Mouse (Mus musculus) intestine, embryonic 15.5 days (tissue): ENCODE data around the gene Slc44a3. TPM values are rescaled to one million over a fixed set of nuclear protein-coding genes. Genes with fewer than 3 reads are reported as not detected.

ENCODE experiments used
- ATAC-seq: fragments of 200-750 bp; cut with Nextera tagmentation; 2 replicates; pipeline ENCODE4 v1.8.0; 2017; ENCODE audit warnings: moderate TSS enrichment, moderate library complexity
- H3K27ac ChIP-seq: fragments of 300-500 bp; sonication (generic); 2 replicates; pipeline ENCODE4 v1.5.1; 2015; ENCODE audit warnings: mild to moderate bottlenecking, inconsistent platforms
- H3K27me3 ChIP-seq: fragments of 300-500 bp; sonication (generic); replicated peaks from 2 replicates; pipeline ENCODE4 v1.6.1; 2015; ENCODE audit warnings: inconsistent platforms
- H3K36me3 ChIP-seq: fragments of 300-500 bp; sonication (generic); 2 replicates; pipeline ENCODE4 v1.6.1; 2015; ENCODE audit warnings: inconsistent platforms
- H3K4me1 ChIP-seq: fragments of 300-500 bp; sonication (generic); replicated peaks from 2 replicates; pipeline ENCODE4 v1.6.1; 2015; ENCODE audit warnings: inconsistent platforms
- H3K4me2 ChIP-seq: fragments of 300-500 bp; sonication (generic); replicated peaks from 2 replicates; pipeline ENCODE4 v1.6.1; 2015; ENCODE audit warnings: mild to moderate bottlenecking, inconsistent platforms
- H3K4me3 ChIP-seq: fragments of 300-500 bp; sonication (generic); replicated peaks from 2 replicates; pipeline ENCODE4 v1.5.1; 2015; ENCODE audit warnings: inconsistent platforms
- H3K9ac ChIP-seq: fragments of 300-500 bp; sonication (generic); 2 replicates; pipeline ENCODE4 v1.6.1; 2015; ENCODE audit warnings: inconsistent platforms
- H3K9me3 ChIP-seq: fragments of 300-500 bp; sonication (generic); 2 replicates; pipeline ENCODE4 v1.6.1; 2016; ENCODE audit warnings: inconsistent platforms
- WGBS: fragments of 180-500 bp; shearing (Covaris S2); methylation state at CpG from one replicate; pipeline ENCODE4 v1.1.7; 2015; 5-methylcytosine and 5-hydroxymethylcytosine counted together
- polyA plus RNA-seq: library from polyadenylated mRNA; unstranded; fragments of >200 nt; fragmentation: Nextera tagmentation; extraction: Ambion mirVana; gene quantifications from 2 replicates; pipeline ENCODE4 v1.2.1, GENCODE M21; 2015

Slc44a3 gene
- polyA plus RNA-seq, 1 experiment from 2014 or later, result 42.5 TPM

- no peak overlapping the region for H3K9ac ChIP-seq
- no peaks in the 10 kb centered on the region for H3K27me3 ChIP-seq
- ATAC-seq, result no peak
- no peak overlapping the region for H3K4me2 ChIP-seq
- peaks cover 7% of the 10 kb centered on the region; the same call in 1 of the 2 replicates for H3K36me3 ChIP-seq
- no peak overlapping the region for H3K4me3 ChIP-seq
- H3K27ac ChIP-seq, result no peak overlapping the region
- H3K9me3 ChIP-seq, result no peaks in the 10 kb centered on the region
- H3K4me1 ChIP-seq, result peaks cover 36% of the 10 kb centered on the region
- 84% methylated on average over 12 of the region's 12 CpGs for WGBS
These were observed 90.7 kb downstream of the Slc44a3 start for GRCm38 (mm10) chr3:121441504-121441903.

- no peak overlapping the region for H3K9ac ChIP-seq
- H3K27me3 ChIP-seq, result no peaks in the 10 kb centered on the region
- peaks cover 7% of the 10 kb centered on the region; the same call in 1 of the 2 replicates for H3K36me3 ChIP-seq
- no peak overlapping the region for H3K4me2 ChIP-seq
- no peak overlapping the region for H3K4me3 ChIP-seq
- no peak overlapping the region for H3K27ac ChIP-seq
- peaks cover 43% of the 10 kb centered on the region for H3K4me1 ChIP-seq
- no peaks in the 10 kb centered on the region for H3K9me3 ChIP-seq
- WGBS, result 67% methylated on average over 11 of the region's 11 CpGs
- no peak for ATAC-seq
These were observed 92.5 kb downstream of the Slc44a3 start for GRCm38 (mm10) chr3:121439623-121440161.

DNA sequence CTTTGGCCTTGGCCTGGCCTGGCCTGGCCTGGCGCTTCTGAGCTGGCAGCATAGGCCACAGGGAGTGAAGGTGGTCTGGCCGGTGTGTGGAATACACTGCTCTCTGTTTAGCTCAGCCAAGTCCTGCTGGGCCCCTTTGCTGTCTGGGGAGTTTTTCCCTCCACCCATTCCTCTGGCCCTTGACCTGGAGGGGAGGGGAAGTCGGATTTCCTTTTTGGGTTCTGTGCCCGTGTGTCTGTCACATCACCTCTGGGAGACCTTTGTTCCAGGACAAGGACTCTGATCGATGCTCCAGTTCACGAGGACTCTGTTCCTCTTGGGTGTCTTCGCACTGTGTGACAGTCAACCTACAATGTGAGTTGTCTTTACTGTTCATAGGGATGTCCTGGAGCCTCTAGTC, 94.2 kb downstream of the Slc44a3 start:
- H3K9me3 ChIP-seq, result no peaks in the 10 kb centered on the region
- 69% methylated on average over 7 of the region's 7 CpGs for WGBS
- ATAC-seq, result no peak
- no peak overlapping the region for H3K4me2 ChIP-seq
- no peaks in the 10 kb centered on the region for H3K27me3 ChIP-seq
- H3K4me1 ChIP-seq, result peaks cover 53% of the 10 kb centered on the region
- no peak overlapping the region for H3K27ac ChIP-seq
- no peak overlapping the region for H3K4me3 ChIP-seq
- no peak overlapping the region for H3K9ac ChIP-seq
- peaks cover 7% of the 10 kb centered on the region; the same call in 1 of the 2 replicates for H3K36me3 ChIP-seq

DNA sequence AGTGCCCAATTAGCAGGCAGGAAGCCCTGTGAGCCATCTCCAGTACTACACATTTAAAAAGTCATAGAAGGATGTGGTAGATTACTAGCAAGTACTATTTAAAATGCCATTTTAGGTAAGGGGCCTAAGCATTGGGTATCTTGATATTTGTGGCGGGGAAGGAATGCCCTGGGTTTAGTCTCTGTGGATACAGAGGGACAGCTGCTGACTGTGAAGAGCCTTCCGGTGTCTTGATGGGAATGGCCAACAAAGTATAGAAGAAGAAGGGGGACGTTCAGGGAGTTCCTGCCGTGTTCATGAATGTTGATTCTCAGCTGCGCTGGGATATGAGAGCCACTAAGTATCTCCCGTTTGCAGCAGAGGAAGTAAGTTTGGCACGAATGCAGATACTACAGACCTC, 95.1 kb downstream of the Slc44a3 start:
- Histone ChIP-seq H3K27ac (no peak overlapping the region), H3K4me2 (no peak overlapping the region), H3K36me3 (peaks cover 7% of the 10 kb centered on the region; the same call in 1 of the 2 replicates), H3K4me3 (no peak overlapping the region), H3K27me3 (no peaks in the 10 kb centered on the region), H3K9ac (no peak overlapping the region), H3K9me3 (no peaks in the 10 kb centered on the region), H3K4me1 (peaks cover 53% of the 10 kb centered on the region)
- 67% methylated on average over 7 of the region's 7 CpGs for WGBS
- no peak for ATAC-seq

- Histone ChIP-seq H3K4me3 (no peak overlapping the region), H3K9ac (no peak overlapping the region), H3K4me2 (no peak overlapping the region), H3K9me3 (no peaks in the 10 kb centered on the region), H3K36me3 (peaks cover 3% of the 10 kb centered on the region; the same call in 1 of the 2 replicates), H3K27ac (no peak overlapping the region), H3K27me3 (no peaks in the 10 kb centered on the region), H3K4me1 (peaks cover 51% of the 10 kb centered on the region)
- whole genome bisulfite sequencing, result 71% methylated on average over 5 of the region's 5 CpGs
- ATAC-seq, result 0 out of 2 replicates have a peak, but pooled peaks have one; percentile 34
These were observed 96.9 kb downstream of the Slc44a3 start for GRCm38 (mm10) chr3:121435296-121435695.

GRCm38 (mm10) chr3:121433968-121434533, 98.2 kb downstream of the Slc44a3 start:
- WGBS, result 33% methylated on average over 8 of the region's 8 CpGs
- H3K4me1 ChIP-seq, result peaks cover 49% of the 10 kb centered on the region
- H3K4me3 ChIP-seq, result no peak overlapping the region
- peaks cover 3% of the 10 kb centered on the region; the same call in 1 of the 2 replicates for H3K36me3 ChIP-seq
- no peaks in the 10 kb centered on the region for H3K9me3 ChIP-seq
- H3K4me2 ChIP-seq, result peak overlapping the region; percentile 18
- peak; percentile 28; the same call in 1 of the 2 replicates for ATAC-seq
- H3K27me3 ChIP-seq, result no peaks in the 10 kb centered on the region
- no peak overlapping the region for H3K9ac ChIP-seq
- H3K27ac ChIP-seq, result no peak overlapping the region; the same call in 1 of the 2 replicates

GRCm38 (mm10) chr3:121433359-121433758, 98.8 kb downstream of the Slc44a3 start:
- Histone ChIP-seq H3K4me2 (no peak overlapping the region), H3K27ac (no peak overlapping the region), H3K27me3 (no peaks in the 10 kb centered on the region), H3K4me3 (no peak overlapping the region), H3K9ac (no peak overlapping the region), H3K4me1 (peaks cover 51% of the 10 kb centered on the region), H3K9me3 (no peaks in the 10 kb centered on the region), H3K36me3 (peaks cover 3% of the 10 kb centered on the region; the same call in 1 of the 2 replicates)
- 0 out of 2 replicates have a peak, but pooled peaks have one; percentile 19 for ATAC-seq
- 76% methylated on average over 6 of the region's 6 CpGs for WGBS

GRCm38 (mm10) chr3:121430289-121430936, 101.8 kb downstream of the Slc44a3 start:
- Histone ChIP-seq H3K4me2 (no peak overlapping the region), H3K36me3 (no peaks in the 10 kb centered on the region), H3K27ac (no peak overlapping the region; the same call in 1 of the 2 replicates), H3K4me1 (peaks cover 39% of the 10 kb centered on the region), H3K9me3 (no peaks in the 10 kb centered on the region), H3K4me3 (no peak overlapping the region), H3K27me3 (no peaks in the 10 kb centered on the region), H3K9ac (no peak overlapping the region)
- 48% methylated on average over 7 of the region's 7 CpGs for WGBS
- no peak for ATAC-seq

- Histone ChIP-seq H3K9me3 (no peaks in the 10 kb centered on the region), H3K4me3 (no peak overlapping the region)
- WGBS, result 49% methylated on average over 3 of the region's 3 CpGs
These were observed 102.7 kb downstream of the Slc44a3 start for GRCm38 (mm10) chr3:121429469-121429868.

GRCm38 (mm10) chr3:121428696-121429259, 103.4 kb downstream of the Slc44a3 start:
- no peaks in the 10 kb centered on the region for H3K36me3 ChIP-seq
- H3K4me1 ChIP-seq, result peaks cover 24% of the 10 kb centered on the region
- H3K4me2 ChIP-seq, result peak overlapping the region; percentile 91
- no peak for ATAC-seq
- H3K9ac ChIP-seq, result peak overlapping the region; percentile 96; the same call in 1 of the 2 replicates
- WGBS, result 43% methylated on average over 11 of the region's 11 CpGs
- H3K4me3 ChIP-seq, result peak overlapping the region; percentile 73
- H3K27me3 ChIP-seq, result no peaks in the 10 kb centered on the region
- H3K9me3 ChIP-seq, result no peaks in the 10 kb centered on the region
- H3K27ac ChIP-seq, result no peak overlapping the region

More at GRCm38 (mm10) chr3:121429469-121429868, 102.7 kb downstream of the Slc44a3 start:
- peaks cover 31% of the 10 kb centered on the region for H3K4me1 ChIP-seq
- no peaks in the 10 kb centered on the region for H3K27me3 ChIP-seq
- peak overlapping the region; percentile 91 for H3K4me2 ChIP-seq
- no peak overlapping the region for H3K27ac ChIP-seq
- ATAC-seq, result no peak
- H3K9ac ChIP-seq, result no peak overlapping the region
- H3K36me3 ChIP-seq, result no peaks in the 10 kb centered on the region

GRCm38 (mm10) chr3:121428230-121428629, 104.0 kb downstream of the Slc44a3 start:
- Histone ChIP-seq H3K4me2 (peak overlapping the region; percentile 91), H3K4me3 (peak overlapping the region; percentile 73), H3K27ac (peak overlapping the region; percentile 97; the same call in 1 of the 2 replicates), H3K9ac (peak overlapping the region; percentile 96), H3K9me3 (no peaks in the 10 kb centered on the region), H3K36me3 (no peaks in the 10 kb centered on the region), H3K27me3 (no peaks in the 10 kb centered on the region), H3K4me1 (0 out of 2 replicates have a peak, but pooled peaks cover 20% of the 10 kb centered on the region)
- ATAC-seq, result no peak
- whole genome bisulfite sequencing, result 7% methylated on average over 8 of the region's 8 CpGs

- under 1% methylated on average over 13 of the region's 13 CpGs for WGBS
- H3K9ac ChIP-seq, result peak overlapping the region; percentile 96
- ATAC-seq, result peak; percentile 52
These were observed 104.7 kb downstream of the Slc44a3 start for GRCm38 (mm10) chr3:121427520-121427908.

More at GRCm38 (mm10) chr3:121427520-121427908, 104.7 kb downstream of the Slc44a3 start:
- Histone ChIP-seq H3K9me3 (no peaks in the 10 kb centered on the region), H3K4me1 (0 out of 2 replicates have a peak, but pooled peaks cover 20% of the 10 kb centered on the region), H3K27ac (peak overlapping the region; percentile 97), H3K36me3 (no peaks in the 10 kb centered on the region), H3K4me3 (peak overlapping the region; percentile 73), H3K4me2 (peak overlapping the region; percentile 91), H3K27me3 (no peaks in the 10 kb centered on the region)
